ENCODE assay signal across 8 mouse cellular contexts in the genomic region with DNA sequence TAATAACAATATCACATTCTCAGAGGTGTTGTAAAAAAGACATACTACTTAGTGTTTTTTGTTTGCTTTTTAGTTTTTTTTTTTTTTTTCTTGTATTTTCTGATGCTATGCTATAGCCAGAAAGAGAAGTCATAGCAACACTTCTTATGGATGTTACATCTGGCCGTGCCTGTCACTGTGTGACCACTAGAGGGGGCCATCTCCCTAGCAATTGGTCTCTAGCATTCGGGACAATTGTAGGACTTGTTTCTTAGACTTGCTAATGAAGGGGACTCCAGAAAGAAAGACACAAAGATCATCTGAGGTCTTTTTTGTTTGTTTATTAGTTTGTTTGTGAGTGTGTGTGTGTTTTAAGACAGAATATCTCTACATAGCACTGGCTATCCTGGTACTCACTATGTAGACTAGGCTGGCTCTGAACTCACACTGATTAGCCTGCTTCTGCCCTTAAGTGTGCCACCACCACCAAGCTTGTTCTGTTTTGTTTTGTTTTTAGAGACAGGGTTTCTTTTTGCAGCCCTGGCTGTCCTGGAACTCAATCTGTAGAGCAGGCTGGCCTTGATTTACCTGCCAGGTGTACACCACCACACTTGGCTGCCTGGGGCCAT. TPM values are rescaled to one million over a fixed set of nuclear protein-coding genes. Genes with fewer than 3 reads are reported as not detected.
DNase-seq lines count a peak whose midpoint lies in the region; ATAC-seq and TF ChIP-seq lines count a peak whose summit lies in the region.

No protein-coding gene starts in this region.

- WGBS in embryonic facial prominence, embryonic 10.5 days: 19% methylated on average over 2 of the region's 2 CpGs
- 11% methylated on average over 2 of the region's 2 CpGs for WGBS in hindbrain, embryonic 16.5 days
- 12% methylated on average over 2 of the region's 2 CpGs for WGBS in limb, embryonic 14.5 days

- no peak overlapping the region for H3K4me2 ChIP-seq in hindbrain, embryonic 16.5 days (ENCODE audit: low read length)
- H3K4me2 ChIP-seq in limb, embryonic 14.5 days (replicated peaks; ENCODE audit: low read depth, low read length, severe bottlenecking): no peak overlapping the region

- H3K9me3 ChIP-seq in embryonic facial prominence, embryonic 10.5 days: no peaks in the 10 kb centered on the region
- no peaks in the 10 kb centered on the region for H3K9me3 ChIP-seq in hindbrain, embryonic 16.5 days (ENCODE audit: control insufficient read depth, low read length)
- H3K9me3 ChIP-seq in limb, embryonic 14.5 days (ENCODE audit: control insufficient read depth, low read length): no peaks in the 10 kb centered on the region

- peaks cover 56% of the 10 kb centered on the region for H3K36me3 ChIP-seq in embryonic facial prominence, embryonic 10.5 days (replicated peaks)
- H3K36me3 ChIP-seq in hindbrain, embryonic 16.5 days (ENCODE audit: control insufficient read depth, insufficient read depth, low read length): peaks cover 20% of the 10 kb centered on the region
- peaks cover 42% of the 10 kb centered on the region for H3K36me3 ChIP-seq in limb, embryonic 14.5 days (ENCODE audit: control insufficient read depth, insufficient read depth, low read length)

- DNase-seq in kidney, adult 9 months: peak; percentile 52
- DNase-seq in kidney, adult 11 months: no peak
- DNase-seq in adrenal gland, adult 2 months: peak; percentile 42
- peak; percentile 67 for DNase-seq in embryonic facial prominence, embryonic 10.5 days (ENCODE audit: low spot score)
- DNase-seq in limb, embryonic 14.5 days (ENCODE audit: low spot score): peak; percentile 71
- peak; percentile 50 for DNase-seq in neural tube, embryonic 10.5 days (ENCODE audit: extremely low spot score, low spot score)
- peak; percentile 83 for DNase-seq in testis, postnatal 10 days (ENCODE audit: low spot score)

- no peak overlapping the region for H3K4me3 ChIP-seq in embryonic facial prominence, embryonic 10.5 days
- no peak overlapping the region for H3K4me3 ChIP-seq in hindbrain, embryonic 16.5 days (ENCODE audit: low read length)
- H3K4me3 ChIP-seq in limb, embryonic 14.5 days (replicated peaks; ENCODE audit: low read length): no peak overlapping the region

- no peak overlapping the region for H3K9ac ChIP-seq in hindbrain, embryonic 16.5 days (ENCODE audit: low read depth, low read length)
- H3K9ac ChIP-seq in limb, embryonic 14.5 days (ENCODE audit: low read depth, low read length, severe bottlenecking): no peak overlapping the region

- H3K27ac ChIP-seq in embryonic facial prominence, embryonic 10.5 days (replicated peaks): no peak overlapping the region
- H3K27ac ChIP-seq in hindbrain, embryonic 16.5 days (ENCODE audit: low read depth, low read length): no peak overlapping the region
- no peak overlapping the region for H3K27ac ChIP-seq in limb, embryonic 14.5 days (replicated peaks; ENCODE audit: low read depth, low read length)

- H3K4me1 ChIP-seq in embryonic facial prominence, embryonic 10.5 days: no peaks in the 10 kb centered on the region
- no peaks in the 10 kb centered on the region for H3K4me1 ChIP-seq in hindbrain, embryonic 16.5 days (ENCODE audit: control insufficient read depth, insufficient read depth, low read depth, low read length)
- no peaks in the 10 kb centered on the region for H3K4me1 ChIP-seq in limb, embryonic 14.5 days (ENCODE audit: control insufficient read depth, insufficient read depth, low read length)

- TF ChIP-seq POLR2A in limb, embryonic 14.5 days (IDR thresholded peaks at IDR 0.05; ENCODE audit: borderline replicate concordance, extremely low read depth, insufficient read depth, insufficient read length): no peak

- H3K27me3 ChIP-seq in embryonic facial prominence, embryonic 10.5 days (replicated peaks; ENCODE audit: low read depth, poor library complexity, severe bottlenecking): no peaks in the 10 kb centered on the region
- H3K27me3 ChIP-seq in hindbrain, embryonic 16.5 days (replicated peaks; ENCODE audit: control insufficient read depth, insufficient read depth, low read length): no peaks in the 10 kb centered on the region
- no peaks in the 10 kb centered on the region for H3K27me3 ChIP-seq in limb, embryonic 14.5 days (ENCODE audit: control insufficient read depth, insufficient read depth, low read length)

- peak; percentile 75 for ATAC-seq in hindbrain, embryonic 16.5 days
- ATAC-seq in limb, embryonic 14.5 days (ENCODE audit: low FRiP score, low read depth): no peak

RNA-seq across cellular contexts. Expression of gene Necap1, which starts 18.3 kb away (rescaled TPM):
- total RNA-seq in adrenal gland, adult 2 months (2021): 10 to 100 TPM; 51.3 to 55.3 TPM
- polyA plus RNA-seq in adrenal gland, adult 2 months (2012; rRNA removed): 10.7 and 12.4 TPM in 2 replicates
- polyA plus RNA-seq in embryonic facial prominence, embryonic 10.5 days (2016; fragmentation: Nextera tagmentation; extraction: Ambion mirVana): 54.8 and 58.2 TPM in 2 replicates
- 169 and 177 TPM in 2 replicates for polyA plus RNA-seq in hindbrain, embryonic 16.5 days (2015; fragmentation: Nextera tagmentation; extraction: Ambion mirVana)
- 49.3 and 54.9 TPM in 2 replicates for polyA plus RNA-seq in limb, embryonic 14.5 days (2012; rRNA removed)
- polyA plus RNA-seq in limb, embryonic 14.5 days (2014; fragmentation: Nextera tagmentation; extraction: Ambion mirVana): 58.3 and 58.9 TPM in 2 replicates

RNA-seq across cellular contexts. Expression of gene Clec4a1, which starts 29.1 kb away (rescaled TPM):
- 1 to 10 TPM; 2.6 to 3.5 TPM for total RNA-seq in adrenal gland, adult 2 months (2021)
- polyA plus RNA-seq in adrenal gland, adult 2 months (2012; rRNA removed): 0.33 and 0.42 TPM in 2 replicates
- 0.65 and 1.0 TPM in 2 replicates for polyA plus RNA-seq in embryonic facial prominence, embryonic 10.5 days (2016; fragmentation: Nextera tagmentation; extraction: Ambion mirVana)
- 1.2 and 2.0 TPM in 2 replicates for polyA plus RNA-seq in hindbrain, embryonic 16.5 days (2015; fragmentation: Nextera tagmentation; extraction: Ambion mirVana)
- polyA plus RNA-seq in limb, embryonic 14.5 days (2012; rRNA removed): 3.4 and 3.8 TPM in 2 replicates
- 4.2 and 6.2 TPM in 2 replicates for polyA plus RNA-seq in limb, embryonic 14.5 days (2014; fragmentation: Nextera tagmentation; extraction: Ambion mirVana)

RNA-seq across cellular contexts. Expression of gene C3ar1, which starts 36.6 kb away (rescaled TPM):
- total RNA-seq in adrenal gland, adult 2 months (2021): 1 to 10 TPM; 2.6 to 6.7 TPM
- polyA plus RNA-seq in adrenal gland, adult 2 months (2012; rRNA removed): 2.7 and 3.0 TPM in 2 replicates
- 1.1 and 1.5 TPM in 2 replicates for polyA plus RNA-seq in embryonic facial prominence, embryonic 10.5 days (2016; fragmentation: Nextera tagmentation; extraction: Ambion mirVana)
- 1.2 and 2.2 TPM in 2 replicates for polyA plus RNA-seq in hindbrain, embryonic 16.5 days (2015; fragmentation: Nextera tagmentation; extraction: Ambion mirVana)
- polyA plus RNA-seq in limb, embryonic 14.5 days (2012; rRNA removed): 4.1 and 5.0 TPM in 2 replicates
- polyA plus RNA-seq in limb, embryonic 14.5 days (2014; fragmentation: Nextera tagmentation; extraction: Ambion mirVana): 4.7 and 5.0 TPM in 2 replicates

RNA-seq across cellular contexts. Expression of gene Clec4a3, which starts 59.8 kb away (rescaled TPM):
- total RNA-seq in adrenal gland, adult 2 months (2021): 1 to 10 TPM; 3.7 to 3.8 TPM
- polyA plus RNA-seq in adrenal gland, adult 2 months (2012; rRNA removed): not detected in 2 replicates
- polyA plus RNA-seq in embryonic facial prominence, embryonic 10.5 days (2016; fragmentation: Nextera tagmentation; extraction: Ambion mirVana): 0.34 TPM in 2 replicates
- 1.4 and 1.5 TPM in 2 replicates for polyA plus RNA-seq in hindbrain, embryonic 16.5 days (2015; fragmentation: Nextera tagmentation; extraction: Ambion mirVana)
- polyA plus RNA-seq in limb, embryonic 14.5 days (2012; rRNA removed): 1.3 and 1.4 TPM in 2 replicates
- polyA plus RNA-seq in limb, embryonic 14.5 days (2014; fragmentation: Nextera tagmentation; extraction: Ambion mirVana): 4.0 and 4.4 TPM in 2 replicates
